Mouse (Mus musculus) small intestine, adult 2 months (tissue): Measurements from ENCODE around the gene Ddx55. TPM values are rescaled to one million over a fixed set of nuclear protein-coding genes. Genes with fewer than 3 reads are reported as not detected.

Experiments
- H3K27ac ChIP-seq: fragments of 200-500 bp; 2 replicates; pipeline ENCODE4 v1.5.1; 2012; ENCODE audit warnings: low read depth, low read length, control low read depth, inconsistent platforms; ENCODE audit not compliant: insufficient read depth
- H3K27me3 ChIP-seq: fragments of 200-500 bp; 2 replicates; pipeline ENCODE4 v1.6.1; 2012; ENCODE audit warnings: mild to moderate bottlenecking, moderate library complexity, low read length, inconsistent platforms; ENCODE audit not compliant: control insufficient read depth, insufficient read depth
- H3K36me3 ChIP-seq: fragments of 200-500 bp; 2 replicates; pipeline ENCODE4 v1.6.1; 2012; ENCODE audit warnings: mild to moderate bottlenecking, low read length, control low read depth, inconsistent platforms; ENCODE audit not compliant: control insufficient read depth, insufficient read depth
- H3K4me1 ChIP-seq: fragments of 200-500 bp; 2 replicates; pipeline ENCODE4 v1.6.1; 2012; ENCODE audit warnings: low read length, inconsistent platforms, mixed read lengths; ENCODE audit not compliant: control insufficient read depth, insufficient read depth, insufficient read length
- H3K4me3 ChIP-seq: fragments of 200-500 bp; 2 replicates; pipeline ENCODE4 v1.5.1; 2012; ENCODE audit warnings: low read depth, mild to moderate bottlenecking, control low read depth, inconsistent platforms, low read length, moderate library complexity
- CTCF ChIP-seq: fragments of 200-500 bp; IDR thresholded peaks from 2 replicates; pipeline ENCODE4 v1.5.1; 2012; ENCODE audit warnings: low read depth, mild to moderate bottlenecking, control low read depth, inconsistent platforms, low read length, moderate library complexity, mixed read lengths; ENCODE audit not compliant: insufficient replicate concordance, insufficient read length; ENCODE audit errors: extremely low read depth
- POLR2A ChIP-seq: fragments of 200-500 bp; IDR thresholded peaks from 2 replicates; pipeline ENCODE4 v1.6.1; 2012; ENCODE audit warnings: low read depth, mild to moderate bottlenecking, control low read depth, inconsistent platforms, low read length, moderate library complexity
- WGBS: fragments of 180-500 bp; shearing (Covaris S2); methylation state at CpG from one replicate; pipeline ENCODE4 v1.1.7; 2018; 5-methylcytosine and 5-hydroxymethylcytosine counted together
- polyA plus RNA-seq: library from polyadenylated mRNA; depleted of rRNA; stranded (reverse); fragments of >200 nt; gene quantifications from 2 replicates; pipeline ENCODE4 v1.2.3, GENCODE M21; 2012

The Ddx55 gene
- polyA plus RNA-seq, 1 experiment: 12.1 TPM

DNA sequence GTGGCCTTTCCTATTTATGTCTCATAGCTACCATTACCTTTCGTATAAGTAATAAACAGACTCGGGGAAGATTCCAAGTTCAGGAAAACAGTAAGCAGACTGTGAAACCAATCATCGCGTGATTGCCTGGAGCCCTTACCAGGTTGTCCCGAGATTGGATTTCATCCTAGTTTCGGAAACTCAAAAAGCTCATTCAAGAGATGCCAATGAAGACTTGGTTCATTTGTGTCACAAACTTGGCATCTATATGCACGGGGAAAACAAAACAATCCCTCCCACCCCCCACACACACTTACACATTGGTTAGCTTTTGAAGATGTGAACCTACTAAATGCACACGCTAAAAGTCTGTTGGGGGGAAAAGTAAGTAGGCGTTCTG, 581 bp upstream of the Ddx55 start:
- Histone ChIP-seq H3K4me3 (peak overlapping the region; percentile 87; the same call in 1 of the 2 replicates), H3K27me3 (no peaks in the 10 kb centered on the region), H3K27ac (peak overlapping the region; percentile 86), H3K4me1 (no peaks in the 10 kb centered on the region), H3K36me3 (peaks cover 33% of the 10 kb centered on the region)
- whole genome bisulfite sequencing: under 1% methylated on average over 9 of the region's 9 CpGs
- no peak for TF ChIP-seq POLR2A
- TF ChIP-seq CTCF: no peak

DNA sequence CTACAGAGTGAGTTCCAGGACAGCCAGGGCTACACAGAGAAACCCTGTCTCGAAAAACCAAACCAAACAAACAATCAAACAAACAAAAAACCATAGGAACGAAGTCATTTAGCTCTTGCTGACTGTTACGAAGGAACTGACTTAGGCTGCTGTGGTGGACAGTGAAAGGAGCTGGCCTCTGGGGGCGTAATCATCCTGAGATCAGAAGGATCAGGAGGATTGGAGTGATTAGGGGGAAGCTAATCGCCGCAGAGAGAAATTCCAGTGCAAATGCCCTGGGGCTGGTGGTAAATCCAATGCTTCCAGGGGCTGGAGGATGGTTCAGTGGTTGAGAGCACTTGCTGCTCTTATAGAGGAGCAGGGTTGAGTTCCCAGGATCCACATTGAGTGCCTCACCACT, 943 bp downstream of the Ddx55 start:
- peaks cover 30% of the 10 kb centered on the region for H3K36me3 ChIP-seq
- no peaks in the 10 kb centered on the region for H3K27me3 ChIP-seq
- no peak overlapping the region for H3K27ac ChIP-seq
- TF ChIP-seq CTCF: no peak
- no peak for TF ChIP-seq POLR2A
- WGBS: 56% methylated on average over 6 of the region's 6 CpGs
- no peaks in the 10 kb centered on the region for H3K4me1 ChIP-seq
- H3K4me3 ChIP-seq: peak overlapping the region; percentile 87; the same call in 1 of the 2 replicates

DNA sequence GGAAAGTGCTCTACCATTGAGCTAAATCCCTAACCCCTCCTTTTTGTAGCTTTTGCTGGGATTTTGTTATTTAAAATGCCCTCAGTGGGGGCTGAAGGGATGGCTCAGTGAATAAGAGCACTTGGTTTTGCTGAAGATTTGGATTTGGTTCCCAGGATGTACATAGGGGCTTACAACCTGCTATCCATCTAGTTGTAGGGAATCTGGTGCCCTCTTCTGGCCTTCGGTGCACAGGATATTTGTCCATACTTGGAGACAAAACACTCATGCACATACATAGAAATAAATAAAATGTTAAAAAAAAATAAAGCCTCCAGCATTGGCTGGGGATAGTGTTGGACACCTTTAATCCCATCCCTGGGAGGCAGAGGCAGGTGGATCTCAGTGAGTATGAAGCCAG, 2.5 kb downstream of the Ddx55 start:
- Histone ChIP-seq H3K4me3 (no peak overlapping the region), H3K27ac (no peak overlapping the region), H3K4me1 (no peaks in the 10 kb centered on the region), H3K36me3 (peaks cover 40% of the 10 kb centered on the region), H3K27me3 (no peaks in the 10 kb centered on the region)
- TF ChIP-seq POLR2A (no peak), CTCF (no peak)
- 43% methylated on average over 1 of the region's 1 CpGs for WGBS

DNA sequence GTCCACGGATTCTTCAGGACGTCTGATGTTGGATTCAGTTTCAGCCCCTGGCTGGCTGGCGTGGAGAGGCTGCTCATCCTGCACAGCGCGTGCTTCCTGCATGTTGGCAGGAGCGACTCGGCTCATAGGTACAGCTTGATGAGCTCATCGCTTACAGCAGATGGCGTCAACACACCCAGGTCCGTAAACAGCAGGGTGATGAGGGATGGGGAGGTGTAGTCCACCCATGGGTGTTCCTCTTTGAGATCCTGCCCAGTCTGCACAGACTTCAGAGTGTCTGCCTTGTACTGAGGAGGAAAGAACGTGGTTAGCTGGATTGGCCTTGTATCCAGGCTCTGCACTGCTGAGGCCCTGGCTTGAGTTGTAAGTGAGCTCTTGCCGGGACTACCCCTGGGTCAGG, 18.4 kb downstream of the Ddx55 start:
- peaks cover 77% of the 10 kb centered on the region for H3K36me3 ChIP-seq
- no peaks in the 10 kb centered on the region for H3K4me1 ChIP-seq
- TF ChIP-seq CTCF (no peak), POLR2A (no peak)
- no peak overlapping the region for H3K4me3 ChIP-seq
- 76% methylated on average over 12 of the region's 12 CpGs for WGBS
- no peaks in the 10 kb centered on the region for H3K27me3 ChIP-seq
- H3K27ac ChIP-seq: no peak overlapping the region

DNA sequence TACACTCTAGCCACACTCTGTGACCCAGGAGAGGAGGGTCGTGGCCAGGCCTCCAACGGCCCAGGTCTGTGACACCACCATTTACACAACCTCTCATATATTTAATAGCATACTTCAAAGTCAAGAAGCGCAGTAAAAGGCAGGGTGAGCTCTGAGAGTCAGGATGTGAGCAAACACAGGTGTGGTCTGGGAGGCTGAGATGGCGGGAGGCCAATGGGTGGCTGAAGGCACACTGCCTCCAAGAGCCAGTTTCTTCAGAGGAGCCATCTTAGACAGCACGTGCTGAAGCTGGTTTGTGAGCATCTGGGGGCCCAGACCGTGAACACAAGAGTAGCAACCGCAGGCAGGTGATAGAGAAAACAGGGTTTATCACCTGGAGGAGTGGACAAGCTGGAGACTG, 22.8 kb downstream of the Ddx55 start:
- Histone ChIP-seq H3K4me3 (no peak overlapping the region), H3K27ac (no peak overlapping the region; the same call in 1 of the 2 replicates), H3K4me1 (peaks cover 7% of the 10 kb centered on the region; the same call in 1 of the 2 replicates), H3K36me3 (peaks cover 51% of the 10 kb centered on the region), H3K27me3 (no peaks in the 10 kb centered on the region)
- TF ChIP-seq CTCF: no peak
- TF ChIP-seq POLR2A: no peak
- 33% methylated on average over 7 of the region's 7 CpGs for WGBS

DNA sequence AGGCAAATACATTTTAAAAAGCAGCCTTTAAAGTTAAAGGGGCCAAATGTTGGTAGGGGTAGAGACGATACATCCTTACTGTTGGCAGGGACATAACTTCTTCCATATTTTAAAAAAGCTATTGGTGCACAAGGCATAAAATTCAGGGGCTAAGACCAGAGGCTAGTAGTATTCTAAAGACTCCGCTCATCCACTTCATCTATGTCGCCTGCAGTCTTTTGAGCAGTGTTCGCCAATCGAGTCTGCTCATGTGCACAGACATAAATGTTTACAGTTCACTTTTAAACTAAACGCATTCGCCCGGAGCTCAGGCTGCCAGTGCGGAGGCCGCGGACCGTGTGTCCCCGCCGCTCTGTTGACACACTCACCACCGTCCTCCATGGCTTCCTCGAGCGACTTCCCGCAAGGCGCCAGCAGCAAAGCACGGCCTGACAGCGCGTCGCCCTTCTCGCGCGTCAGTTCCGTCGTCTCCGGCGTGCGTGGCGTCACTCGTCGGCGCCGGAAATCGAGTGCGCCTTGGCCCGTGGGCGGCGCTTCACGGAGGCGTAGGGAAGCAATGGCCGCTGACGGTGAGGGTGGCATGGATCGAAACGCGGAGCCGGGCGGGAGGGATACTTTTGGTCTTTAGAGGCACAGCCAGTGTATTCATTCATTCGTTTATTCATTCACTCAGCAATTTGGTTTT, 26.1 kb downstream of the Ddx55 start, which contains the start of the genes Eif2b1 and Gtf2h3:
TSS of gene Eif2b1 (minus strand) at position 499 of the 685 bp plus-strand sequence.
TSS of gene Gtf2h3 (plus strand) at position 508 of the 685 bp plus-strand sequence.
- Histone ChIP-seq H3K27ac (peak within 1 kb of the TSS; percentile 24; the same call in 1 of the 2 replicates), H3K4me1 (peaks cover 7% of the 10 kb centered on the region; the same call in 1 of the 2 replicates), H3K4me3 (peak within 1 kb of the TSS; percentile 88), H3K36me3 (peaks cover 25% of the 10 kb centered on the region), H3K27me3 (no peaks in the 10 kb centered on the region)
- 1% methylated on average over 51 of the region's 51 CpGs for WGBS
- TF ChIP-seq CTCF (no peak), POLR2A (peak; percentile 78)

DNA sequence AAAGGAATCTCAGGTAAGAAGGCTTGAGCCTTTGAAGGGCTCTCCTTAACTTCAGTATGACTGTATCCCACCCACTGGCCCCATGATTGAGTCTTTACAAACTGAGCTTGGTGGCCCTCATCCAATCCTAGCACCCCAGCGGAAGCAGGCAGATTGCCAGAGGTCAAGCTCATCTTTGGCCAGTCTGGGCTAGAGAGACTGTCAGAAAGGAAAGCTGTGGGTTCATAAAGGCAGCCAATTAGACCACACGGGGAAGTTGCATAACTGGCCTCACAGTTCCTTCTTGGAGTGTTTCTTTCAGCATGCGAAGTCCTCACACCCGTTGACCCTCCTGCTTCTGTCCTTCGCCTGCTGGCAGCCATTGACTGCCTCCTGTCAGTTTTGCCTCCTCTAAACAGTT, 29.9 kb downstream of the Ddx55 start:
- no peak for TF ChIP-seq POLR2A
- TF ChIP-seq CTCF: no peak
- 75% methylated on average over 5 of the region's 5 CpGs for WGBS

DNA sequence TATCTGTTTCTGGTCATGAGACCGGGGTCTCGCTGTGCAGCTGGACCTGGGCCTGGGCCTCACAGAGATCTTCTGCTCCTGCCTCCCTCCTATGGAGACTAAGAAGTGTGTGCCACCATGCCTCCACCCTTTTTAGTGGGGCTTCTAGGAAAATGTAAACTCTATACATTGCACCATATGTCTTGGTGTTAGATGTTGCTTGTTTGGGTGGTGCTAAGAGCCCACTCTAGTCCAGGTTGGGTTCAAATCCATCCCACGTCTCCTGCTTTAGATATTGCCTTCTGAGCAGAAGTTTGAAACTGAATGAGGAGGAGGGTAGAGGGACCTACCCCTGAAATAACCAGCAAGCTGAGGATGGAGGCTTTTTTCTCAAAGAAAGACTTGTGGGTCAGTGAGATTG, 40.1 kb downstream of the Ddx55 start:
- TF ChIP-seq CTCF: no peak
- TF ChIP-seq POLR2A: no peak
- no peaks in the 10 kb centered on the region for H3K27me3 ChIP-seq
- H3K27ac ChIP-seq: no peak overlapping the region
- no peaks in the 10 kb centered on the region for H3K4me1 ChIP-seq
- WGBS: 97% methylated on average over 3 of the region's 3 CpGs
- H3K36me3 ChIP-seq: peaks cover 34% of the 10 kb centered on the region
- no peak overlapping the region for H3K4me3 ChIP-seq

More for the DNA sequence above, 29.9 kb downstream of the Ddx55 start:
- Histone ChIP-seq H3K27ac (no peak overlapping the region), H3K27me3 (no peaks in the 10 kb centered on the region), H3K4me3 (no peak overlapping the region), H3K4me1 (peaks cover 7% of the 10 kb centered on the region; the same call in 1 of the 2 replicates), H3K36me3 (peaks cover 20% of the 10 kb centered on the region)
